Mouse (Mus musculus): Measurements from ENCODE around the gene Dbi. TPM values are rescaled to one million over a fixed set of nuclear protein-coding genes. Genes with fewer than 3 reads are reported as not detected.

The Dbi gene
- total and polyA plus RNA-seq, 3 experiments = 14.5 to 652 (median 118) TPM

- DNase-seq (ENCODE audit: low spot score) (no peak), ATAC-seq (ENCODE audit: extremely low read depth, insufficient number of reproducible peaks, low FRiP score, poor library complexity, severe bottlenecking) (no peak)
- no peak overlapping the region for H3K4me3 ChIP-seq (ENCODE audit: low read depth, low read length)
- H3K27me3 ChIP-seq (ENCODE audit: insufficient read depth, low read length) = peaks cover 3% of the 10 kb centered on the region; the same call in 1 of the 2 replicates
- TF ChIP-seq GATA2 (IDR thresholded peaks at IDR 0.05; ENCODE audit: borderline replicate concordance, low read depth, low read length) (no peak), CTCF (IDR thresholded peaks at IDR 0.05; ENCODE audit: low read depth, low read length) (no peak), TAL1 (conservative IDR thresholded peaks at IDR 0.05; ENCODE audit: low read depth, low read length) (no peak), POLR2AphosphoS5 (IDR thresholded peaks at IDR 0.05; ENCODE audit: insufficient replicate concordance, low read depth, low read length) (no peak), GATA1 (IDR thresholded peaks at IDR 0.05; ENCODE audit: borderline replicate concordance, low read length) (no peak)
- H3K9me3 ChIP-seq (replicated peaks) = no peaks in the 10 kb centered on the region
- no peaks in the 10 kb centered on the region for H3K36me3 ChIP-seq (replicated peaks)
- H3K4me1 ChIP-seq (ENCODE audit: insufficient read depth, low read depth, low read length) = no peaks in the 10 kb centered on the region
These were observed 54.7 kb downstream of the Dbi start for GRCm38 (mm10) chr1:120066159-120066558.

DNA sequence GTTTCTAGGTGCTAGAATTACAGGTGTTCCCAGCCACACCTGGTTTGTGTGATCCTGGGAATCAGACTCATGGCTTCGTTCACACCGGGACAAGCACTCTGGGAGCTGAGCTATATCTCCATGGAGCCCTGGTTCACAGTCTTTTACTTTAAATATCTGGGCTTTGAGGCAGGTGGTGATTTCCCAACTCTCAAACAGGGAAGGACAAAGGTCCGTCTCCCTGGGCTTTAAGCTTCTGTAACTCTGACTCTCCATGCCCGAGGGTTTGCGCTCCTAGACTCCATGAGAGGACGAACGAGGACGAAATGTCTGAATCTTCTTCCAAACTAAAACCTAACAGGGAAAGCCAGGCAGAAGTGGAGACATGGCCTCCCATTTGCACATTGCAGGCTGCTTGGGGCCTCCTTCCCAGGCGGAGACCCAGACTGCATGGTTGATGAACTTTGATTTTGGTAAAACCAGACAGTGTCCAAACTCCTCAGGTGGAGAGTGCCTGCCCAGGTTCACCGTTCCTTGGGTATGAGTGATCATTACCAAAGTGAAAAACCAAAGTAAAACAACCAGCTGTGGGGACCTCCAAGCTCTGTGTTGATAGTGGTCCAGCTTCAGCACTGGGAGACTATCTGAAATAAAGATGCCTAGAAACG is 56.7 kb downstream of the Dbi start:
- DNase-seq (ENCODE audit: low spot score) = no peak
- no peaks in the 10 kb centered on the region for H3K9me3 ChIP-seq (replicated peaks)
- no peak overlapping the region for H3K4me3 ChIP-seq (ENCODE audit: low read depth, low read length)
- no peak for ATAC-seq (ENCODE audit: extremely low read depth, insufficient number of reproducible peaks, low FRiP score, poor library complexity, severe bottlenecking)
- no peaks in the 10 kb centered on the region for H3K36me3 ChIP-seq (replicated peaks)
- TF ChIP-seq GATA1 (IDR thresholded peaks at IDR 0.05; ENCODE audit: borderline replicate concordance, low read length) = no peak
- TF ChIP-seq TAL1 (conservative IDR thresholded peaks at IDR 0.05; ENCODE audit: low read depth, low read length) = no peak
- H3K4me1 ChIP-seq (ENCODE audit: insufficient read depth, low read depth, low read length) = no peaks in the 10 kb centered on the region
- H3K27me3 ChIP-seq (ENCODE audit: insufficient read depth, low read length) = peaks cover 3% of the 10 kb centered on the region; the same call in 1 of the 2 replicates

Other genes starting within 250 kb of the Dbi start
- gene Tmem177, start 207.9 kb downstream of the Dbi start, total RNA-seq (2014; fragmentation: Nextera tagmentation) = 15.7 and 19.3 TPM in 2 replicates
- gene Tmem177, start 207.9 kb downstream of the Dbi start, total RNA-seq (2017) = 12.5 and 13.0 TPM in 2 replicates
- gene Tmem177, start 207.9 kb downstream of the Dbi start, polyA plus RNA-seq (2012) = 1.1 and 1.4 TPM in 2 replicates
- not detected in 2 replicates for gene Cfap221, start 123.8 kb downstream of the Dbi start, total RNA-seq (2014; fragmentation: Nextera tagmentation)
- not detected in 2 replicates for gene Cfap221, start 123.8 kb downstream of the Dbi start, total RNA-seq (2017)
- gene Cfap221, start 123.8 kb downstream of the Dbi start, polyA plus RNA-seq (2012) = not detected in 2 replicates
- not detected in 2 replicates for gene Sctr, start 114.2 kb downstream of the Dbi start, total RNA-seq (2014; fragmentation: Nextera tagmentation)
- gene Sctr, start 114.2 kb downstream of the Dbi start, total RNA-seq (2017) = not detected in 2 replicates
- not detected in 2 replicates for gene Sctr, start 114.2 kb downstream of the Dbi start, polyA plus RNA-seq (2012)
- gene Tmem37, start 47.0 kb downstream of the Dbi start, total RNA-seq (2014; fragmentation: Nextera tagmentation) = not detected in 2 replicates
- gene Tmem37, start 47.0 kb downstream of the Dbi start, total RNA-seq (2017) = 0.22 and 0.23 TPM in 2 replicates
- not detected in 2 replicates for gene Tmem37, start 47.0 kb downstream of the Dbi start, polyA plus RNA-seq (2012)
- 15.5 and 24.9 TPM in 2 replicates for gene 3110009E18Rik, start 109 bp upstream of the Dbi start, total RNA-seq (2014; fragmentation: Nextera tagmentation)
- 15.0 and 16.1 TPM in 2 replicates for gene 3110009E18Rik, start 109 bp upstream of the Dbi start, total RNA-seq (2017)
- 4.1 and 7.5 TPM in 2 replicates for gene 3110009E18Rik, start 109 bp upstream of the Dbi start, polyA plus RNA-seq (2012)
- gene Steap3, start 151.6 kb upstream of the Dbi start, total RNA-seq (2014; fragmentation: Nextera tagmentation) = 25.3 and 28.5 TPM in 2 replicates
- gene Steap3, start 151.6 kb upstream of the Dbi start, total RNA-seq (2017) = 10.2 and 11.8 TPM in 2 replicates
- 67.2 and 71.7 TPM in 2 replicates for gene Steap3, start 151.6 kb upstream of the Dbi start, polyA plus RNA-seq (2012)
- not detected in 2 replicates for gene C1ql2, start 219.5 kb upstream of the Dbi start, total RNA-seq (2014; fragmentation: Nextera tagmentation)
- 0.11 TPM in 1 of 2 replicates, not detected in the other for gene C1ql2, start 219.5 kb upstream of the Dbi start, total RNA-seq (2017)
- not detected in 2 replicates for gene C1ql2, start 219.5 kb upstream of the Dbi start, polyA plus RNA-seq (2012)

All from G1E (cell line).